Mouse (Mus musculus) kidney, embryonic 14.5 days (tissue): ENCODE measurements around the gene Defb22. TPM values are rescaled to one million over a fixed set of nuclear protein-coding genes. Genes with fewer than 3 reads are reported as not detected.

Experiments
- polyA plus RNA-seq: library from polyadenylated mRNA; unstranded; fragments of >200 nt; fragmentation: Nextera tagmentation; extraction: Ambion mirVana; gene quantifications from 2 replicates; pipeline ENCODE4 v1.2.1, GENCODE M21; 2014

The Defb22 gene
- polyA plus RNA-seq, 1 experiment from 2014 or later = not detected

Other genes starting within 250 kb of the Defb22 start
- 19.4 and 37.4 TPM in 2 replicates for gene Tbc1d20, start 196.3 kb downstream of the Defb22 start, polyA plus RNA-seq
- 59.1 and 87.1 TPM in 2 replicates for gene Rbck1, start 157.5 kb downstream of the Defb22 start, polyA plus RNA-seq
- gene Trib3, start 146.1 kb downstream of the Defb22 start, polyA plus RNA-seq = 0.57 and 0.61 TPM in 2 replicates
- 1.7 and 2.4 TPM in 2 replicates for gene Nrsn2, start 113.5 kb downstream of the Defb22 start, polyA plus RNA-seq
- gene Sox12, start 92.1 kb downstream of the Defb22 start, polyA plus RNA-seq = 22.3 and 25.3 TPM in 2 replicates
- 51.1 and 62.2 TPM in 2 replicates for gene Zcchc3, start 75.1 kb downstream of the Defb22 start, polyA plus RNA-seq
- 0.37 TPM in 2 replicates for gene 6820408C15Rik, start 74.6 kb downstream of the Defb22 start, polyA plus RNA-seq
- gene Defb23, start 25.5 kb downstream of the Defb22 start, polyA plus RNA-seq = not detected in 2 replicates
- not detected in 2 replicates for gene Defb20, start 13.1 kb downstream of the Defb22 start, polyA plus RNA-seq
- gene Defb26, start 21.6 kb upstream of the Defb22 start, polyA plus RNA-seq = not detected in 2 replicates
- gene Defb28, start 28.1 kb upstream of the Defb22 start, polyA plus RNA-seq = 0.80 TPM in 1 of 2 replicates, not detected in the other
- gene Defb29, start 50.0 kb upstream of the Defb22 start, polyA plus RNA-seq = 0.66 TPM in 1 of 2 replicates, not detected in the other
- not detected in 2 replicates for gene Gm17416, start 79.2 kb upstream of the Defb22 start, polyA plus RNA-seq
- gene Defb21, start 82.6 kb upstream of the Defb22 start, polyA plus RNA-seq = not detected in 2 replicates
- not detected in 2 replicates for gene Defb19, start 90.2 kb upstream of the Defb22 start, polyA plus RNA-seq
- not detected in 2 replicates for gene Defb45, start 109.3 kb upstream of the Defb22 start, polyA plus RNA-seq
- gene Defb36, start 114.2 kb upstream of the Defb22 start, polyA plus RNA-seq = 1.1 TPM in 2 replicates
- 28.2 and 37.2 TPM in 2 replicates for gene Defb25, start 132.9 kb upstream of the Defb22 start, polyA plus RNA-seq
- 46.9 and 61.8 TPM in 2 replicates for gene Rem1, start 136.8 kb upstream of the Defb22 start, polyA plus RNA-seq
- gene H13, start 179.3 kb upstream of the Defb22 start, polyA plus RNA-seq = 127 and 147 TPM in 2 replicates
- 35.4 and 40.8 TPM in 2 replicates for gene Mcts2, start 196.9 kb upstream of the Defb22 start, polyA plus RNA-seq
- 129 and 178 TPM in 2 replicates for gene Id1, start 246.1 kb upstream of the Defb22 start, polyA plus RNA-seq